ENCODE assay signal across 15 mouse cellular contexts in the genomic region with DNA sequence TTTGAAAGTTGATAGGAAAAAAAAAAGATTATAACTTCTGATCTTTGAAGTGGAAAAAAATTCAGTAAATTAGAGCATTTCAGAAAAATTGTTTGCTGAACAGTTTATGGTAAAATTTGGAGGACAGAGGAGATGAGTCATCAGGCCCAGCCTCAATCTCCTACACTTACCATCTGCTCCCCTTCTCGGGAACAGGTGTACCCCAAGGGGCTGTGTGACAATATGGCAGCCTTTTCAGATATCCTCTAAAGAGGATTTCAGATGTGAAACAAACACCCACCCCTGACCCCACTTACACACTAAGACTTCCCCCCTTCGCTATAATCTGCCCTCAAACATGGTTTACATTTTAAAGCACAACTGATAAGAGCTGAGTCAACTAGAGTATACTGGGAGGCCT.
A peak's percentile ranks its signal among the peaks of the same experiment; 100 is the strongest.
DNase-seq lines count a peak whose midpoint lies in the region; TF ChIP-seq lines count a peak whose summit lies in the region.
"Had no signal": no experiment of that assay in that cellular context is flagged by ENCODE, and none has a peak within 500 bp of the region (broad histone marks: within the 10 kb centered on the region; RNA-seq: fewer than 3 reads in every experiment).

No protein-coding gene starts in this region.

- DNase-seq in cerebellum, adult 9-11 months = peak; percentile 8
- DNase-seq in cerebellum, postnatal 4 days (ENCODE audit: low spot score in 2 of 2) = no peak
- DNase-seq in layer of hippocampus, adult 2 months (ENCODE audit: low spot score in 2 of 2) = peak; percentile 68 to 79
- no peak for DNase-seq in layer of hippocampus, postnatal 25 days (ENCODE audit: extremely low spot score in 1 of 2, low spot score in 1 of 2)
- peak; percentile 80 for DNase-seq in layer of hippocampus, adult 9-11 months
- DNase-seq in left cerebral cortex, postnatal 36 days (ENCODE audit: low spot score in 2 of 2) = peak; percentile 50 to 60
- no peak for DNase-seq in urinary bladder, postnatal 4 days (ENCODE audit: low spot score in 2 of 2)
- DNase-seq: adrenal gland, postnatal 25 days; kidney, postnatal 14 days; lung, embryonic 14.5 days; lung, postnatal 4 days; thymus, postnatal 4 days had no signal

- intact Hi-C loops in left cerebral cortex, postnatal 36 days (cut with DNase I) = no loop called here

- no peak for TF ChIP-seq CTCF in layer of hippocampus, adult 2 months (conservative IDR thresholded peaks at IDR 0.05)

- H3K4me3 ChIP-seq in layer of hippocampus, adult 2 months = no peak overlapping the region
- H3K4me3 ChIP-seq: liver, embryonic 12.5 days; midbrain, embryonic 10.5 days had no signal

- H3K27ac ChIP-seq in layer of hippocampus, adult 2 months = peak overlapping the region; percentile 92
- H3K27ac ChIP-seq: hindbrain, postnatal 0 days; liver, embryonic 12.5 days; midbrain, embryonic 10.5 days had no signal

Comparison
In these comparisons a context has a peak if more than half of its experiments do, and no peak if none do; other contexts are left out.
1. DNase-seq: peak in cerebellum, adult 9-11 months (single experiment), layer of hippocampus, adult 2 months (2 of 2), layer of hippocampus, adult 9-11 months (single experiment) and left cerebral cortex, postnatal 36 days (2 of 2); none in cerebellum, postnatal 4 days (0 of 2), layer of hippocampus, postnatal 25 days (0 of 2) and urinary bladder, postnatal 4 days (0 of 2).